Mouse (Mus musculus) frontal cortex, postnatal 10 days (tissue): ENCODE data around the gene Foxc2.

ENCODE experiments used
- DNase-seq, 2 experiments: peaks; one replicate each; pipeline ENCODE4 v3.0.0; 2022; ENCODE audit warnings: low spot score in 2 of 2, mixed read lengths in 1 of 2

Foxc2 gene

DNA sequence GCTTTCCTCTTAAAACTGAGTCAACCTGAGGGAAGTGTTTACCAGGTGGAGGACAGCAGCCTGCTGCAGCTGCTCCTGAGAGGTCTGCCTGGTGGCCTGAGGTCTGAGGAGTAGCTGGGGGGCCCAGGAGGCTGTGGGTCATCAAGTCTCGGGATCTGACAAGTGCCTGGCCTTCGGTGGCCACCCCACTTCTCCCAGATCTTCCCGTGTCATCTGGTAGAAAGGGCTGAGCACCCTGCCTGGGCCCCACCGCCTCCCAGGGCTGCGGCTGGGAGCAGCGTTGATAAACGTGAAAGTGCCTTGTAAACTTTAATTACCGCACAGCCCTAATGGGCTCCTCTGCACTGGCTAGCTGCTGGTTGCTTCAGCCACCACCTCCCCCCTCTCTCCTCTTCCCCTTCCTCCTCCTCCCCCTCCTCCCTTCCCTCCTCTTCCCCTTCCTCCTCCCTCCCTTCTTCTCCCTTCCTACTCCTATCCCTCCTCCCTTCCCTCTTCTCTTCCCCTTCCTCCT, 32.7 kb downstream of the Foxc2 start:
- DNase-seq: no peak

DNA sequence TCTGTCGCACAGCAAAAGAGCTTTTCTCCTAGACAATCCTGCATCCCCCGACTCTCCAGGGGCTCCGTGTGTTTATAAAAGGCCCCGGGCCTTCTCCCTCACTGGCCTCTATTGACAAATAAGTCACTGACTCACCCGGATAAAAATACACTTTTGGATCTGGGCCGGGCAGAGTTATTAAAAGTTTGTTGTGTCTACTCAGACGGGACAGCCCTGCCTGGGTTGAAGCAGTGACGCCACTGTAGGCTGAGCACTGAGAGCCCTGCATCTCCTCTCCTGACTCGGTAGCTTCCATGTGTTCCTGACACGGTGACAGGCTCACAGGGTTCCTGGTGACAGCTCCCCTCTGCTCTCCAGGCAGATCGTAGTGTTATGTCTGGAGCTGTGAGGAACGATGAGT, 36.4 kb downstream of the Foxc2 start:
- DNase-seq: no peak

DNA sequence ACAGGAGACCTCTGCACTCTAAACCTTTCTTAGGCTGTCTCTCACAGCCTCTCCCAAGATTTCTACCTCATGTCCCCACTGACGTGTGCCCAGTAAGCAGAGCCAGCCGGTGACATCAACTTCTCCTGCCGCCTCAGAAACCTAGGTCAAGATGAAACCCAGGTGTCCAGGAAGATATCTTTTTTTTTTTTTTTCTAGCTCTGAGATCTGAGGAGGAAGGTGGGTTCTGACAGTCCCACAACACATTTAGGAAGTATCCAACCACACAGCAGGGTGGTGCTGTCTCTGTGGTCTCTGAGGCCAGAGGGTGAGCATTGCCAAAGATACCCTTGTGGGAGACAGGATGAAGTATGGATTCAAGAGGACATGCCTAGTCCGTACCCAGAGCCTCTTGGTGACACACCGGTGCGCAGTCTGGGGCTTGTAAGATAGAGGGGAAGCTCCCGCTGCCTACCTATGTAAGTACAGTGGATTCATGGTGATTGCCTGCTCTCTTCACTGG, 41.1 kb downstream of the Foxc2 start:
- DNase-seq: no peak

DNA sequence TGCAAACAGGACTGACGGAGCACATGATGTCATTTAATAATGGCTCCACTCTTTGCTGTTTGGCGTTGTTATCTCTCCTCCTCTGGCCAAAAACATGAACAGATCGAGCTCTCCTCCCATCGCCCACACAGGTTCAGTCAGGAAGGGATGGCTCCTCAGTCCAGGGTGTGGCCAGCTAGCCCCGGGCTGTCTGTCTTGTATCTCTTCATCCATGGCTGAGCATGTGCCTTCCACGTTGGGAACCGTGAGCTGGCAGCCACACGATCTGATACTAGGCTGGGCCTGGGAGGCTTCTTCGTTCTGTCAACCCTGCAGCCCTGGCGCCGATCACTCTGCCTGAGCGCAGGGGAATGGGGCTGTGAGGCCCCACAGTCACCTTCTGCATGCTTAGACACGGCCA, 42.8 kb downstream of the Foxc2 start:
- no peak for DNase-seq

DNA sequence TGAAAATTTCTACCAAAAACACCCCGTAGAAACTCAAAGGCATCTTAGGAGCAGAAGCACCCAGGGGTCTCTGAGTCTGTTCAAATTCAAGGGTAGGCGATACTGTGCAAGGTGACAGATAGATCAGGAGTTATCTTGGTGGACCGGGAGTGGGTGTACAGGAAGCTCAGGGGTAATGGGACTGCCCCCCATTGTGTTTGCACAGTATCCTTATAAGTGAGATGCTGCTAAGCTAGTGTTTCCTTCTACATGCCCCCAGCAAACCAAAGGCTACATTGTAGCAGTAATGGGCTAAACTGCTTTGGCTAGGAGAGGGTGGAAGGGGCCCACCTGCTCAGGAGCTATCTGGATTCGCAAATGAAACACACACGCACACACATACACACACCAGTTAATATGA, 45.5 kb downstream of the Foxc2 start:
- no peak for DNase-seq

DNA sequence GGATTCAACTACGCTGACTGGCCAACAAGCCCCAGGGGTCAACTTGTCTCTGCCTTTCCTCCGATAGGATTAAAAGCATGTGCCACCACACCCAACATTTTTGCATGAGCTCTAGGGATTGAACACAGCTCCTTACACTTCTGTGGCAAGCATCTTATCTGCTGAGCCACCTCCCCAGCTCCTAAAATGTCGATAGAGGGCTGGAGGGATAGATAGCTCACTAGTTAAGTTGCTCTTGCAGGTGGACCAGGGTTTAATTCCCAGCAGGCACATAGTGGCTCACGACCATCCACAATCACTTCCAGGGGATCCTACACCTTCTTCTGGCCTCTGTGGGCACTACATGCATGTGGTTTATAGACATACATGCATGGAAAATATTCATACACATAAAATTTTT, 46.4 kb downstream of the Foxc2 start:
- no peak for DNase-seq

DNA sequence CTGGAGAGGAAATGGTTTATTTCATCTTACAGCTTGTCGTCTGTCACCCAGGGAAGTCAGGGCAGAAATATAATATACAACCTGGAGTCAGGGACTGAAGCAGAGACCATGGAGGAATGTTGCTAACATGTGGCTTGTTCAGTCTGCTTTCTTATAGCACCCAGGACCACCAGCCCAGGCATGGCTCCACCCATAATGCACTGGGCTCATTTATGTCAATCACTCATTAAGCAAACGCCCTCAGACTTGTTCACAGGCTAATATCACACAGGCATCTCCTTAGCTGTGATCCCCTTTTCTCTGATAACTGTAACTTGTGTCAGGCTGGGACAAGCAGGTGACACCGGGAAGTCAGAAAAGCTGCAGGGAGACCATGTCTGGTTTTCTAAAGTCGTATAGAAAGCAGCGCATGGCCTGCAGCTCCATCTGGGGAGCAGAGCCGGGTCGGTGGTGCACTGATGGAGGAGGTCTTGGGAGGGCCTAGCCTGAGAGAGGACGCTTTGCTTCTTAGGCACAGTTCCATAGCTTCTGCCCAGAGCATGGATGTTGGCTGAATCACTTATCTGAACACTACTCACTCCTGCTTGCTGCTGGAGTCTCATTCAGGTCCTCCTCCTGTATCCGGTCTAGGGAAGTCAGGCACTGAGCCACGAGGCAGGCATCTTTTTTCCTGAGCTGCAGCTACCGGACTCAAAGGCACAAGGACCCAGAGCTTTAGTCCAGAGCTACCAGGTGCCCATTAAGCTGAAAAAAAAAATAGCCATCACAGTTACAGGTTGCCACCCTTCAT, 47.1 kb downstream of the Foxc2 start:
- DNase-seq: no peak

DNA sequence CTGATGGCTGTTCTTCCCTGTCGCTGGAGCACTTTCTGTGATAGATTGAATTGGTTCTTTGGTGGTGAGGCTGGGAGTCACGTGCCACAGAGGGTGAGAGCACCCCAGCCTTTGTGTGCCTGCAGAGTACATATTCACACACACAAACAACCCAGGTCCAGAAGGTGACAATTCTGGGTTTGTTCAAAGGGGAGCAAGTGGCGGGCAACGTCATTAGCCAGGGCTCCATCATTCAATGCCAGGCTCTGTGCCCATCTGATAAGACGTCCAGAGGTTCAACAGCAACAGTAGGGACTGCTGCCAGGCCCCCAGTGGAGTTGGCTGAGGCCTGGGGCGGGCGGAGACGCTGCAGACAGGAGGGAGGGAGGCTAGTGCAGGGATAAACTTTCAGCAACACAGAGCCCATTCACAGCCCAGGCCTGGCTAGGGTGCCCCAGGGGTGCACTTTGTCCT, 48.1 kb downstream of the Foxc2 start:
- no peak for DNase-seq

DNA sequence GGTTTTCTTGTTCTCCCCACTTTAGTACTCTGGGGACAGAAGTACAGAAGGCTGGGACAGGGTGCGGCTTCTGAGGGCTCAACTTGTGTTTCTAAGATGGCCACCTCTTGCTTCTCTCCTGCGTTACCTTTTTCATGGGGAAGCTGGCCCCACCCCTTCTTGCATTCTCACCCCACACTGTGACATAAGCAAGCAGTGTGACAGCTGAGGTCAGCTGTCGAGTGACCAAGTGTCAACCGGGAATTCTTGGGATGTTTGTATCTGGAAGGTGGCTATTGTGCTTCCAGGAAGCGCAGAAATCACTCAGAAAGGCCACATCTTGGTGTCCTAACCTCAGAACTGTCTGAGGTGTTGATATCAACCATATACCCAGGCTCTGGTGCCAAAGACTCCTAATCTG, 52.1 kb downstream of the Foxc2 start:
- no peak for DNase-seq
